Mouse (Mus musculus): ENCODE measurements at regions not wholly inside any gene's neighbourhood (a gene's known extent, or its start where the extent isn't known, plus 50 kb on each side); places are given as distances from the start of the nearest gene placed in this dataset.

- TF ChIP-seq CTCF (IDR thresholded peaks at IDR 0.05) (no peak), EP300 (IDR thresholded peaks at IDR 0.05; ENCODE audit: insufficient read depth, low read depth, low read length) (no peak), POLR2A (IDR thresholded peaks at IDR 0.05; ENCODE audit: insufficient read depth, low read depth, low read length) (no peak)
These were observed 107.9 kb upstream of the Wdr11 start for GRCm38 (mm10) chr7:129483736-129484135.

Measured in heart, adult 2 months (tissue).